Mouse (Mus musculus): Measurements from ENCODE around the gene Sltm. TPM values are rescaled to one million over a fixed set of nuclear protein-coding genes. Genes with fewer than 3 reads are reported as not detected.

Gene Sltm
- polyA plus RNA-seq, 1 experiment: 6.6 TPM

- H3K4me3 ChIP-seq (ENCODE audit: extremely low read depth, insufficient read depth, insufficient read length): no peak overlapping the region
- TF ChIP-seq CTCF (IDR thresholded peaks at IDR 0.05; ENCODE audit: extremely low read depth, insufficient read depth, insufficient read length, insufficient replicate concordance) (no peak), POLR2A (IDR thresholded peaks at IDR 0.05; ENCODE audit: low read depth, low read length) (no peak)
- peak overlapping the region; percentile 66 for H3K27ac ChIP-seq (ENCODE audit: insufficient read depth, low read length)
- WGBS: 18% methylated on average over 2 of the region's 2 CpGs
- H3K4me1 ChIP-seq (ENCODE audit: control insufficient read depth, insufficient read depth, insufficient read length): peaks cover 12% of the 10 kb centered on the region
- H3K36me3 ChIP-seq (ENCODE audit: control insufficient read depth, insufficient read depth, low read length): 0 out of 2 replicates have a peak, but pooled peaks cover 2% of the 10 kb centered on the region
- DNase-seq (ENCODE audit: low read depth in 1 of 2, low spot score in 2 of 2): peak in 1 of 2 experiments; percentile 9
- no peaks in the 10 kb centered on the region for H3K27me3 ChIP-seq (ENCODE audit: control insufficient read depth, insufficient read depth, low read length)
Measured at GRCm38 (mm10) chr9:70506186-70506585, 36.4 kb upstream of the Sltm start.

DNA sequence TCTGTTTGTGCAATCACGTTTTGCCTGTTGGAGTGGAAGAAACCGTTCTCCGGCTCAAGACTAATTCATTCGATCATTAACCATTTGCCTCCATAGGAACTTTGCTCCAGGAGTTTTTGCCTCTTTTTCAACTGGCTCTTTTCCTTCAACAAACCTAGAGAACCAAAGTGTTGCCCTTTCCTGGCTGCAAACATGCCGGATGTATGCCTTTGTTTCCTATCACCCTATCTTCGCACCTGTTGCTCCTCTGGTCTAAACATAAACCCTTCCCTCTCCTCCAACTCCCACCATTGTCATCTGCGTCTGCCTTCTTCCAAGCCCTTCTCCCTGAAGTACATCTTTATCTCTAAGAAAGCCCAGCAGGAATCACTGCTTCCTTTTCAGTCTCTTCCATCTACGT, 35.8 kb upstream of the Sltm start:
- TF ChIP-seq POLR2A (IDR thresholded peaks at IDR 0.05; ENCODE audit: low read depth, low read length) (no peak), CTCF (IDR thresholded peaks at IDR 0.05; ENCODE audit: extremely low read depth, insufficient read depth, insufficient read length, insufficient replicate concordance) (no peak)
- DNase-seq (ENCODE audit: low read depth in 1 of 2, low spot score in 2 of 2): no peak
- Histone ChIP-seq H3K27me3 (ENCODE audit: control insufficient read depth, insufficient read depth, low read length) (no peaks in the 10 kb centered on the region), H3K36me3 (ENCODE audit: control insufficient read depth, insufficient read depth, low read length) (0 out of 2 replicates have a peak, but pooled peaks cover 2% of the 10 kb centered on the region), H3K4me1 (ENCODE audit: control insufficient read depth, insufficient read depth, insufficient read length) (peaks cover 12% of the 10 kb centered on the region), H3K4me3 (ENCODE audit: extremely low read depth, insufficient read depth, insufficient read length) (no peak overlapping the region), H3K27ac (ENCODE audit: insufficient read depth, low read length) (no peak overlapping the region; the same call in 1 of the 2 replicates)
- WGBS: 84% methylated on average over 8 of the region's 8 CpGs

DNA sequence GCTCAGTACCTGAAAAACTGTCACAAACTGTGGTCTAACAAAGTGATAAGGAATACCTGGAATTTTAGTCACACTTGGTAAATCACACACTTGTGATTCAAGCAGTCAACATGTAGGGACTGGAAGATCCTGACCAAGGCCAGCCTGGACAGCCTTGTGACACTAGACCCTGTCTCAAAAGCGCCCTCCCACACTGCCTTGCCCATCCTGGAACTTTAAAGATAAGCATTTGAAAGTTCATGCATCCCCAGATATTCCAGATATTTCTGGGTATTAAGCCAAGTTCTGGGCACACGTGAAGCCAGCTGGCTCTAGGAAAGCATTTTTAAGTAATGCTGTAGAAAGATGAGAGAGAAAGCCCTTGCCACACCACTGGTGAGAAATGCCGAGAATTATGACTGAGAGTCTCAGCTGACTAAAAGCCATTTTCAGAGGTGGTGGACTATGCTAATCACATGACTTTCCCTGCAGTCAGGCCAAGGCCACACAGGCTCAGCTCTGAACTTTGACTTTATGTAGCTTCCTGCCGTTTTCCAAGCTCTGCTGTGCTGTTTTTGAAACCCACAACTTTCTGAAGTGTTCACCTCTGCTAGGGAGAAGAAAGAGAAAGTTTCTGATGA, 32.5 kb upstream of the Sltm start:
- H3K4me1 ChIP-seq (ENCODE audit: control insufficient read depth, insufficient read depth, insufficient read length): peaks cover 7% of the 10 kb centered on the region
- TF ChIP-seq CTCF (IDR thresholded peaks at IDR 0.05; ENCODE audit: extremely low read depth, insufficient read depth, insufficient read length, insufficient replicate concordance) (no peak), POLR2A (IDR thresholded peaks at IDR 0.05; ENCODE audit: low read depth, low read length) (no peak)
- 81% methylated on average over 4 of the region's 4 CpGs for WGBS
- DNase-seq (ENCODE audit: low read depth in 1 of 2, low spot score in 2 of 2): no peak
- no peaks in the 10 kb centered on the region for H3K27me3 ChIP-seq (ENCODE audit: control insufficient read depth, insufficient read depth, low read length)
- no peak overlapping the region for H3K4me3 ChIP-seq (ENCODE audit: extremely low read depth, insufficient read depth, insufficient read length)
- H3K36me3 ChIP-seq (ENCODE audit: control insufficient read depth, insufficient read depth, low read length): no peaks in the 10 kb centered on the region
- H3K27ac ChIP-seq (ENCODE audit: insufficient read depth, low read length): no peak overlapping the region

GRCm38 (mm10) chr9:70510998-70511583, 31.5 kb upstream of the Sltm start:
- Histone ChIP-seq H3K4me3 (ENCODE audit: extremely low read depth, insufficient read depth, insufficient read length) (no peak overlapping the region), H3K27ac (ENCODE audit: insufficient read depth, low read length) (no peak overlapping the region), H3K27me3 (ENCODE audit: control insufficient read depth, insufficient read depth, low read length) (no peaks in the 10 kb centered on the region), H3K36me3 (ENCODE audit: control insufficient read depth, insufficient read depth, low read length) (no peaks in the 10 kb centered on the region), H3K4me1 (ENCODE audit: control insufficient read depth, insufficient read depth, insufficient read length) (peaks cover 7% of the 10 kb centered on the region)
- WGBS: 59% methylated on average over 10 of the region's 10 CpGs
- TF ChIP-seq POLR2A (IDR thresholded peaks at IDR 0.05; ENCODE audit: low read depth, low read length) (no peak), CTCF (IDR thresholded peaks at IDR 0.05; ENCODE audit: extremely low read depth, insufficient read depth, insufficient read length, insufficient replicate concordance) (peak; percentile 22; the same call in 1 of the 2 replicates)
- peak in 1 of 2 experiments; percentile 7 for DNase-seq (ENCODE audit: low read depth in 1 of 2, low spot score in 2 of 2)

DNA sequence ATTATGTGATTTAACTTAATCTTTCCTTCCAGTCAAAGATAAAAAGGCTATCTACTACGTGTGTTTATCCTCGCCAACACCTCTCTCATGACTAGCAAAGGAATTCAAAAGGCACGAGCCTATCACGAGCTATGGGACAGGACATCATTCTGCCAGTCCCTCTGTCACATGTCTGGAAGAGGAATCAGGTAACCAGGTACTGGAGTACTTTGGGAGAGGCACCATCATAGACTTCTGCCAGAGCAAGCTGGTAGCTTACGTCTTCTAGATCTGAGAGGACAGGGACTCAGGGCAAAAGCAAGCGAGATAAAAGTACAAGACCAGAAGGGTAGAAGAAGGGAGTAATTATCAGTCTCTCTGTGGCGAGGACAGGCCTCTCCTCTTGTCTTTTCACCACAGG, 30.9 kb upstream of the Sltm start:
- WGBS: 90% methylated on average over 7 of the region's 7 CpGs
- no peaks in the 10 kb centered on the region for H3K36me3 ChIP-seq (ENCODE audit: control insufficient read depth, insufficient read depth, low read length)
- H3K4me3 ChIP-seq (ENCODE audit: extremely low read depth, insufficient read depth, insufficient read length): no peak overlapping the region
- H3K4me1 ChIP-seq (ENCODE audit: control insufficient read depth, insufficient read depth, insufficient read length): peaks cover 2% of the 10 kb centered on the region; the same call in 1 of the 2 replicates
- no peak for TF ChIP-seq POLR2A (IDR thresholded peaks at IDR 0.05; ENCODE audit: low read depth, low read length)
- TF ChIP-seq CTCF (IDR thresholded peaks at IDR 0.05; ENCODE audit: extremely low read depth, insufficient read depth, insufficient read length, insufficient replicate concordance): no peak
- DNase-seq (ENCODE audit: low read depth in 1 of 2, low spot score in 2 of 2): no peak
- no peak overlapping the region for H3K27ac ChIP-seq (ENCODE audit: insufficient read depth, low read length)
- H3K27me3 ChIP-seq (ENCODE audit: control insufficient read depth, insufficient read depth, low read length): no peaks in the 10 kb centered on the region

GRCm38 (mm10) chr9:70520651-70521050, 21.9 kb upstream of the Sltm start:
- H3K4me1 ChIP-seq (ENCODE audit: control insufficient read depth, insufficient read depth, insufficient read length): no peaks in the 10 kb centered on the region
- no peak for TF ChIP-seq POLR2A (IDR thresholded peaks at IDR 0.05; ENCODE audit: low read depth, low read length)
- no peak for TF ChIP-seq CTCF (IDR thresholded peaks at IDR 0.05; ENCODE audit: extremely low read depth, insufficient read depth, insufficient read length, insufficient replicate concordance)
- H3K4me3 ChIP-seq (ENCODE audit: extremely low read depth, insufficient read depth, insufficient read length): no peak overlapping the region
- H3K36me3 ChIP-seq (ENCODE audit: control insufficient read depth, insufficient read depth, low read length): no peaks in the 10 kb centered on the region
- no peaks in the 10 kb centered on the region for H3K27me3 ChIP-seq (ENCODE audit: control insufficient read depth, insufficient read depth, low read length)
- DNase-seq (ENCODE audit: low read depth in 1 of 2, low spot score in 2 of 2): no peak
- 52% methylated on average over 3 of the region's 3 CpGs for WGBS
- H3K27ac ChIP-seq (ENCODE audit: insufficient read depth, low read length): no peak overlapping the region

GRCm38 (mm10) chr9:70523813-70524212, 18.7 kb upstream of the Sltm start:
- H3K4me1 ChIP-seq (ENCODE audit: control insufficient read depth, insufficient read depth, insufficient read length): no peaks in the 10 kb centered on the region
- WGBS: 95% methylated on average over 3 of the region's 3 CpGs
- H3K27me3 ChIP-seq (ENCODE audit: control insufficient read depth, insufficient read depth, low read length): no peaks in the 10 kb centered on the region
- no peak for DNase-seq (ENCODE audit: low read depth in 1 of 2, low spot score in 2 of 2)
- no peak overlapping the region for H3K4me3 ChIP-seq (ENCODE audit: extremely low read depth, insufficient read depth, insufficient read length)
- H3K36me3 ChIP-seq (ENCODE audit: control insufficient read depth, insufficient read depth, low read length): no peaks in the 10 kb centered on the region
- H3K27ac ChIP-seq (ENCODE audit: insufficient read depth, low read length): no peak overlapping the region
- TF ChIP-seq POLR2A (IDR thresholded peaks at IDR 0.05; ENCODE audit: low read depth, low read length): no peak
- no peak for TF ChIP-seq CTCF (IDR thresholded peaks at IDR 0.05; ENCODE audit: extremely low read depth, insufficient read depth, insufficient read length, insufficient replicate concordance)
